Mouse (Mus musculus) forebrain, embryonic 11.5 days (tissue): ENCODE measurements around the gene H1fx. TPM values are rescaled to one million over a fixed set of nuclear protein-coding genes. Genes with fewer than 3 reads are reported as not detected.
"Not testable (repeated sequence)": the region's sequence is repeated elsewhere in the genome, so short reads cannot be mapped to it uniquely, and the experiment has no call there.

Experiments used
- ATAC-seq: fragments of 200-750 bp; cut with Nextera tagmentation; replicated peaks from 2 replicates; pipeline ENCODE4 v1.8.0; 2017; ENCODE audit warnings: moderate TSS enrichment; ENCODE audit not compliant: low FRiP score
- DNase-seq: peaks from one replicate; pipeline ENCODE4 v3.0.0-alpha.2; 2017; ENCODE audit warnings: low spot score
- H3K27ac ChIP-seq: fragments of 300-500 bp; sonication (generic); 2 replicates; pipeline ENCODE4 v1.5.1; 2014; ENCODE audit warnings: low read depth, low read length
- H3K27me3 ChIP-seq: fragments of 300-500 bp; sonication (generic); 2 replicates; pipeline ENCODE4 v1.6.1; 2014; ENCODE audit warnings: mild to moderate bottlenecking, low read length, mixed read lengths; ENCODE audit not compliant: control insufficient read depth, insufficient read depth
- H3K36me3 ChIP-seq: fragments of 300-500 bp; sonication (generic); 2 replicates; pipeline ENCODE4 v1.6.1; 2014; ENCODE audit warnings: mild to moderate bottlenecking, low read length, moderate library complexity, mixed read lengths; ENCODE audit not compliant: control insufficient read depth, insufficient read depth
- H3K4me1 ChIP-seq: fragments of 300-500 bp; sonication (generic); replicated peaks from 2 replicates; pipeline ENCODE4 v1.6.1; 2014; ENCODE audit warnings: low read length, mixed read lengths; ENCODE audit not compliant: control insufficient read depth, insufficient read depth
- H3K4me2 ChIP-seq: fragments of 300-500 bp; sonication (generic); 2 replicates; pipeline ENCODE4 v1.6.1; 2014; ENCODE audit warnings: low read depth, mild to moderate bottlenecking, low read length, moderate library complexity, mixed read lengths; ENCODE audit not compliant: severe bottlenecking
- H3K4me3 ChIP-seq: fragments of 300-500 bp; sonication (generic); 2 replicates; pipeline ENCODE4 v1.5.1; 2014; ENCODE audit warnings: low read depth, low read length
- H3K9ac ChIP-seq: fragments of 300-500 bp; sonication (generic); 2 replicates; pipeline ENCODE4 v1.6.1; 2014; ENCODE audit warnings: low read length
- H3K9me3 ChIP-seq: fragments of 300-500 bp; sonication (generic); 2 replicates; pipeline ENCODE4 v1.6.1; 2016; ENCODE audit warnings: low read length, mixed read lengths; ENCODE audit not compliant: control insufficient read depth
- WGBS: fragments of 180-500 bp; shearing (Covaris S2); extraction: QIAGEN DNeasy Blood & Tissue Kit; methylation state at CpG from one replicate; pipeline ENCODE4 v1.1.7; 2014; 5-methylcytosine and 5-hydroxymethylcytosine counted together
- microRNA-seq: library from miRNA; unstranded; fragments of <30 nt; microRNA quantifications from one replicate; pipeline ENCODE4, GENCODE M21; 2016; ENCODE audit not compliant: insufficient number of aligned reads
- polyA plus RNA-seq: library from polyadenylated mRNA; unstranded; fragments of >200 nt; fragmentation: Nextera tagmentation; extraction: Ambion mirVana; gene quantifications from 2 replicates; pipeline ENCODE4 v1.2.1, GENCODE M21; 2014

Gene H1fx
- polyA plus RNA-seq, 1 experiment from 2014 or later = 144 TPM

GRCm38 (mm10) chr6:87970041-87970440, 11.4 kb downstream of the H1fx start:
- no peaks in the 10 kb centered on the region for H3K27me3 ChIP-seq
- no peak overlapping the region for H3K4me3 ChIP-seq
- H3K4me1 ChIP-seq = no peaks in the 10 kb centered on the region
- H3K9ac ChIP-seq = no peak overlapping the region
- H3K4me2 ChIP-seq = no peak overlapping the region
- no peak overlapping the region for H3K27ac ChIP-seq
- H3K36me3 ChIP-seq = no peaks in the 10 kb centered on the region
- no peaks in the 10 kb centered on the region for H3K9me3 ChIP-seq
- DNase-seq (no peak), ATAC-seq (no peak)
- WGBS = 26% methylated on average over 2 of the region's 2 CpGs

DNA sequence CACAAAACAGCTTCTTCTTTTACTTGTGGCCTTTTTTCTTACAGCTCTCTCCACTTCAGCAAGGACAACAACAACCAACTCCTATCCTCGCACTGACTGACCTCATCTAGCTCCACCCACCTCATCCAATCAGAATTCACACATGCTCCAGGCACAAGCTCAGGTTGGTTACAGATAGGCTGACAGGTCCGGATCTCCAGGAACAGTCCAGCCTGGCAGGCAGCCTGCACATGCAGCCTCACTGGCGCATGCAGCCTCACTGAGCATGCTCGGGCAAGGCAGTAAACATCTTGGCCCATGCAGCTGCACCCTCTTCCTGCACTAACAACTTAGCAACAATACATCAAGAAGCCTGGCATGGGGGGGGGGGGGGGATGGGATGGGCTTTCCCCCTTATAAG, 19.0 kb downstream of the H1fx start:
- not testable (repeated sequence) for H3K4me1 ChIP-seq, DNase-seq, H3K4me2 ChIP-seq, H3K9me3 ChIP-seq, H3K27ac ChIP-seq, H3K27me3 ChIP-seq, H3K9ac ChIP-seq, ATAC-seq, H3K36me3 ChIP-seq, H3K4me3 ChIP-seq
- WGBS = 70% methylated on average over 4 of the region's 4 CpGs

GRCm38 (mm10) chr6:87942179-87942578, 39.3 kb downstream of the H1fx start:
- Histone ChIP-seq H3K4me1 (no peaks in the 10 kb centered on the region), H3K4me3 (no peak overlapping the region), H3K36me3 (no peaks in the 10 kb centered on the region), H3K4me2 (no peak overlapping the region), H3K27me3 (no peaks in the 10 kb centered on the region), H3K9ac (no peak overlapping the region), H3K27ac (no peak overlapping the region), H3K9me3 (no peaks in the 10 kb centered on the region)
- DNase-seq (no peak), ATAC-seq (no peak)
- 84% methylated on average over 7 of the region's 7 CpGs for WGBS

GRCm38 (mm10) chr6:87938941-87939340, 42.5 kb downstream of the H1fx start:
- Histone ChIP-seq H3K27me3 (no peaks in the 10 kb centered on the region), H3K4me1 (no peaks in the 10 kb centered on the region), H3K9ac (no peak overlapping the region), H3K4me2 (no peak overlapping the region), H3K36me3 (peaks cover 3% of the 10 kb centered on the region), H3K4me3 (no peak overlapping the region), H3K9me3 (no peaks in the 10 kb centered on the region), H3K27ac (no peak overlapping the region)
- 92% methylated on average over 3 of the region's 3 CpGs for WGBS
- ATAC-seq = no peak
- DNase-seq = no peak

DNA sequence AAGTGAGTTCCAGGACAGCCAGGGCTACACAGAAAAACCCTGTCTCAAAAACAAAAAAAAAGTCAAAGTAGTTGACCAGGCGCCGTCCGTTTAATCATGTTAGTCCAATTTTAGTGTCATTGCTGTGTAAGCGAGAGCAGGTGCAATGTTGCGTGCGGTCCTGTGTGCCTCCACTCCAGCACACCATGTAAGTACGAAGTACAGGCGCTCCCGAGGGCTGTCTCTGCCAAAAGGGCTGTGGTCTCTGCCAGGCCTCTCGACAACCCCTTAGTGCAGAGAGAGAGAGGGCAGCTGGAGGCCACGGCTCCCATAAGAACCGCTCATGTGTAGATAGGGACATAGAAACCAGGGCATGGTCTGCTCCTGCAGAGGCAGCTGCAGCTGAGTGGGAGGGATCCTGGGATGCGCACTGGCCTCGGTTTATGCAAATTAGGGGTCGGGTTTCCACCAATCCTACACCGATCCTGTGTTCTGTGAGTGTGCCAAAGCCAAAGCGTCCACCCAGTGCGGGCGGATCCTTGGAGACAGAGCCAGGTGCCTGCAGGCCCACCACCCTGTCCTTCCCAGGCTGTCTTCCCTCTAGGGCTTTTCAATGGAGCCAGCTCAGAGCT, 44.2 kb downstream of the H1fx start:
- peaks cover 3% of the 10 kb centered on the region for H3K36me3 ChIP-seq
- peak; percentile 86 for ATAC-seq
- H3K27ac ChIP-seq = peak overlapping the region; percentile 46; the same call in 1 of the 2 replicates
- peak; percentile 75 for DNase-seq
- WGBS = 43% methylated on average over 19 of the region's 19 CpGs
- no peaks in the 10 kb centered on the region for H3K27me3 ChIP-seq
- no peak overlapping the region for H3K4me3 ChIP-seq
- H3K9ac ChIP-seq = peak overlapping the region; percentile 4; the same call in 1 of the 2 replicates
- no peaks in the 10 kb centered on the region for H3K4me1 ChIP-seq
- no peaks in the 10 kb centered on the region for H3K9me3 ChIP-seq
- peak overlapping the region; percentile 18; the same call in 1 of the 2 replicates for H3K4me2 ChIP-seq

DNA sequence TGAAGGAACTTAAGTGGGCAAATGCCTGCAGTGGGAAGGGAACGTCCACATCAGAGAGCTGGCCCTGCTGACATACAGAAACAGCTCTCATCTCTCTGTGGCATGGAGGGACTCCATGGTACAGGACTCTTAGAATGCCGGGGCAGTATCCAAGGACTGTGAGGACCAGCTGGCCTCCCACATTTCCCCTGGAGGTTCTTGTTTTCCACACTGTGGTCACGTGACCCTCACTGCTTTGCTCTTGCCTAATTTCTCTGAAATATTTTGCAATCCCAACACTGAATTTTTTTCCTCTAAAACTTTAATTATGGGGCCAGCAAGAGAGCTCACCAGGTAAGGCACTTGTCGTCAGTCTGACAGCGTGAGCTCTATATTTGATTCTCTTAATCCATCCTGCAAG, 46.4 kb downstream of the H1fx start:
- H3K9me3 ChIP-seq = no peaks in the 10 kb centered on the region
- no peak overlapping the region for H3K9ac ChIP-seq
- H3K36me3 ChIP-seq = peaks cover 3% of the 10 kb centered on the region
- H3K4me2 ChIP-seq = no peak overlapping the region
- H3K27me3 ChIP-seq = no peaks in the 10 kb centered on the region
- H3K4me3 ChIP-seq = no peak overlapping the region
- ATAC-seq (no peak), DNase-seq (no peak)
- H3K4me1 ChIP-seq = no peaks in the 10 kb centered on the region
- no peak overlapping the region for H3K27ac ChIP-seq
- WGBS = 88% methylated on average over 5 of the region's 5 CpGs

Small RNAs within 50 kb of the gene (microRNA-seq; reads per million reads assigned to microRNA genes)
- not detected for gene Gm47286

Other genes starting within 250 kb of the H1fx start
- 2.5 and 2.8 TPM in 2 replicates for gene Gp9, start 203.6 kb downstream of the H1fx start, polyA plus RNA-seq
- 9.4 and 9.7 TPM in 2 replicates for gene Rab43, start 169.5 kb downstream of the H1fx start, polyA plus RNA-seq
- 2.7 and 5.0 TPM in 2 replicates for gene Gm45140, start 145.8 kb downstream of the H1fx start, polyA plus RNA-seq
- gene Isy1, start 142.8 kb downstream of the H1fx start, polyA plus RNA-seq = 64.0 and 73.8 TPM in 2 replicates
- 1,299 and 1,307 TPM in 2 replicates for gene Cnbp, start 130.5 kb downstream of the H1fx start, polyA plus RNA-seq
- 142 and 146 TPM in 2 replicates for gene Copg1, start 93.8 kb downstream of the H1fx start, polyA plus RNA-seq
- gene Hmces, start 67.7 kb downstream of the H1fx start, polyA plus RNA-seq = 56.9 and 59.0 TPM in 2 replicates
- 232 and 244 TPM in 2 replicates for gene Rab7, start 63.6 kb upstream of the H1fx start, polyA plus RNA-seq
- gene Rpn1, start 102.8 kb upstream of the H1fx start, polyA plus RNA-seq = 274 and 284 TPM in 2 replicates
- 6.3 and 7.9 TPM in 2 replicates for gene Gata2, start 212.3 kb upstream of the H1fx start, polyA plus RNA-seq
- gene Dnajb8, start 240.6 kb upstream of the H1fx start, polyA plus RNA-seq = not detected in 2 replicates